Comparison of ENCODE assay signal across 8 mouse cellular contexts in genomic region chr7:121981307-121981871, GRCm38 (mm10). TPM values are rescaled to one million over a fixed set of nuclear protein-coding genes. Genes with fewer than 3 reads are reported as not detected.
DNase-seq lines count a peak whose midpoint lies in the region; ATAC-seq lines count a peak whose summit lies in the region.

Cog7 (minus strand) TSS chr7:121981711.

- no peaks in the 10 kb centered on the region for H3K36me3 ChIP-seq in hindbrain, embryonic 16.5 days (ENCODE audit: control insufficient read depth, insufficient read depth, low read length)
- peaks cover 14% of the 10 kb centered on the region; the same call in 1 of the 2 replicates for H3K36me3 ChIP-seq in macrophage (ENCODE audit: inconsistent target)

- peak within 1 kb of the TSS; percentile 61 for H3K4me3 ChIP-seq in hindbrain, embryonic 16.5 days (ENCODE audit: low read length)
- H3K4me3 ChIP-seq in macrophage (ENCODE audit: inconsistent target), result peak within 1 kb of the TSS; percentile 70

- H3K4me1 ChIP-seq in hindbrain, embryonic 16.5 days (ENCODE audit: control insufficient read depth, insufficient read depth, low read depth, low read length), result peaks cover 14% of the 10 kb centered on the region

- peak; percentile 89 for ATAC-seq in hindbrain, embryonic 16.5 days

- H3K9ac ChIP-seq in hindbrain, embryonic 16.5 days (ENCODE audit: low read depth, low read length), result peak within 1 kb of the TSS; percentile 68

- no peaks in the 10 kb centered on the region for H3K9me3 ChIP-seq in hindbrain, embryonic 16.5 days (ENCODE audit: control insufficient read depth, low read length)

- peak; percentile 87 for DNase-seq in WW6 (ENCODE audit: low read depth, low spot score)
- DNase-seq in cerebellum, postnatal 4 days (ENCODE audit: low spot score in 2 of 2), result peak; percentile 87 to 97
- DNase-seq in gastrocnemius, adult 18-20 months (ENCODE audit: low spot score), result peak; percentile 92
- peak; percentile 95 for DNase-seq in left cerebral cortex, adult 18-20 months (ENCODE audit: low spot score in 2 of 2)
- peak; percentile 95 for DNase-seq in right cerebral cortex, adult 18-20 months
- DNase-seq in urinary bladder, postnatal 10 days (ENCODE audit: low spot score), result peak; percentile 83

- no peaks in the 10 kb centered on the region for H3K27me3 ChIP-seq in hindbrain, embryonic 16.5 days (replicated peaks; ENCODE audit: control insufficient read depth, insufficient read depth, low read length)

- under 1% methylated on average over 49 of the region's 55 CpGs for WGBS in hindbrain, embryonic 16.5 days
- 3% methylated on average over 55 of the region's 55 CpGs for WGBS in macrophage (ENCODE audit: missing documents)

- no peak within 1 kb of the TSS for H3K27ac ChIP-seq in hindbrain, embryonic 16.5 days (ENCODE audit: low read depth, low read length)
- peak within 1 kb of the TSS; percentile 73 for H3K27ac ChIP-seq in macrophage

- H3K79me2 ChIP-seq in macrophage (ENCODE audit: inconsistent target), result peaks cover 5% of the 10 kb centered on the region; the same call in 1 of the 2 replicates

- peak within 1 kb of the TSS; percentile 64 for H3K4me2 ChIP-seq in hindbrain, embryonic 16.5 days (ENCODE audit: low read length)

RNA-seq across cellular contexts. Expression of gene Cog7, which starts in this region (rescaled TPM):
- 10 to 100 TPM; 11.6 TPM for total RNA-seq in gastrocnemius, adult 18-20 months (2021)
- 32.3 and 33.9 TPM in 2 replicates for polyA plus RNA-seq in hindbrain, embryonic 16.5 days (2015; fragmentation: Nextera tagmentation; extraction: Ambion mirVana)
- 10 to 100 TPM; 44.3 to 46.2 TPM for total RNA-seq in left cerebral cortex, adult 18-20 months (2021)
- total RNA-seq in macrophage (2018; cell fraction: chromatin; rRNA removed), result 10 to 100 TPM in 19 of 26 experiments, 1 to 10 TPM in 7; 2.0 to 40.2 (median 24.5) TPM
- 10 to 100 TPM; 24.2 to 38.1 (median 31.8) TPM for total RNA-seq in macrophage (2018; cell fraction: cytosol; rRNA removed)
- 10 to 100 TPM in 24 of 26 experiments, 1 to 10 TPM in 2; 7.7 to 35.1 (median 26.1) TPM for total RNA-seq in macrophage (2018; cell fraction: nucleus; rRNA removed)
- polyA plus RNA-seq in macrophage (2018), result 25.7 to 38.9 TPM (median 27.1 TPM) in 3 replicates
